Mouse (Mus musculus): ENCODE measurements around the gene Disc1. TPM values are rescaled to one million over a fixed set of nuclear protein-coding genes. Genes with fewer than 3 reads are reported as not detected.

The Disc1 gene
- total RNA-seq, 2 experiments from 2014 or later, result 1.3 to 2.3 TPM

- no peak for DNase-seq (ENCODE audit: low spot score in 2 of 2)
Observed at GRCm38 (mm10) chr8:125217902-125218581, 164.0 kb downstream of the Disc1 start.

GRCm38 (mm10) chr8:125218669-125219068, 164.7 kb downstream of the Disc1 start:
- no peak for DNase-seq (ENCODE audit: low spot score in 2 of 2)

- no peak for DNase-seq (ENCODE audit: low spot score in 2 of 2)
Observed at GRCm38 (mm10) chr8:125220608-125221007, 166.6 kb downstream of the Disc1 start.

DNA sequence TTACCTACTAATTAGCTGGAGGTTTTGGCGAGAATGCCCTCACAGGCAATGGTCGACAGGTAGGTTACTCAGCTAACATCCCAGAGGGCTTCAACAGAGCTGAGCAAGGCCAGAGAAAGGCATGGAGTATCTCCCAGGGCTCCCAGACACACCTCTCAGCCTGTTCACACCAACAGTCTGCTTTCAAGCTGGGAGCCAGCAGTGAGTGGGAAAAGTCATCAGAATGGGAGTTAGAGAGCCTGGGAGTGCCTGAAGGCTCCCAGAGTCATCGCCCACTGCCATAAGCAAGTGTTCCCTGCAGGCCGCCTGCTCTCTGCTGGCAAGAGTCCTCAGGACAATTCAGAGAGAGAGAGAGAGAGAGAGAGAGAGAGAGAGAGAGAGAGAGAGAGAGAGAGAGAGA, 167.1 kb downstream of the Disc1 start:
- DNase-seq (ENCODE audit: low spot score in 2 of 2), result no peak

DNA sequence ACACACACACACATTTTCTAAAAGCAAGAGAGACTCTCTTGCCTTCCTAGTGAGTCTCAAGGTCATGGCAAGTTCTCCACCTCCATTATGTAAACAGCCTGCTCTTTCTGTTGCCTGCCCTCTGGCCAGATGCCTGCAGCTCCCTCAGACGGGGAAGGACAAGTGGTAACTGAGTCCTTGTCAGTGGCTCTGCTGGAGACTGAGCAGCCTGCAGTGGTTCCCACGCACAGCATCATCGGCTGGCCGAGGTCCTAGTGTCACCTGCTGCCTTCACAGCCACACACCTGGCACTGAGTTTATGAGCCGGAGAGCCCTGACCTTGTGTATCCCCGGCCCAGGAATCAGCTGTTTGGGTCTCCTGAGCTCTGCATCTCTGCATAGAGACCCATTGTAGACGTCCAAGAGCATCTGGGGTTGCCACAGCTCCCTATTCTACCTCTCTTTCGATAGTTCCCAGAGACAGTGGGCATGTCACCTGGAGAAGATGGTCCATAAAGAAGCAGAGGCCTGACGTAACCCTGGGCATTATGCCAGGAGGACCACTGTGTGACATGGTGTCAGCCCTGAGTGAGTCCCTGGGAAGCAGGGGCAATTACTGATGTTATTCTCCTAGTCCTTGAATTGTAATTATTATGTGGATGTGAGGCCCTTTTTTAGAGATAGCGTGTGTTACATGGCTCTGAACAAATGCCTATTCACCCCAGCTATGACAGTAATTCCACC, 169.2 kb downstream of the Disc1 start:
- DNase-seq (ENCODE audit: low spot score in 2 of 2), result peak in 1 of 2 experiments; percentile 24

GRCm38 (mm10) chr8:125224271-125224699, 170.3 kb downstream of the Disc1 start:
- DNase-seq (ENCODE audit: low spot score in 2 of 2), result no peak

- DNase-seq (ENCODE audit: low spot score in 2 of 2), result no peak
Observed at GRCm38 (mm10) chr8:125225266-125225665, 171.3 kb downstream of the Disc1 start.

DNA sequence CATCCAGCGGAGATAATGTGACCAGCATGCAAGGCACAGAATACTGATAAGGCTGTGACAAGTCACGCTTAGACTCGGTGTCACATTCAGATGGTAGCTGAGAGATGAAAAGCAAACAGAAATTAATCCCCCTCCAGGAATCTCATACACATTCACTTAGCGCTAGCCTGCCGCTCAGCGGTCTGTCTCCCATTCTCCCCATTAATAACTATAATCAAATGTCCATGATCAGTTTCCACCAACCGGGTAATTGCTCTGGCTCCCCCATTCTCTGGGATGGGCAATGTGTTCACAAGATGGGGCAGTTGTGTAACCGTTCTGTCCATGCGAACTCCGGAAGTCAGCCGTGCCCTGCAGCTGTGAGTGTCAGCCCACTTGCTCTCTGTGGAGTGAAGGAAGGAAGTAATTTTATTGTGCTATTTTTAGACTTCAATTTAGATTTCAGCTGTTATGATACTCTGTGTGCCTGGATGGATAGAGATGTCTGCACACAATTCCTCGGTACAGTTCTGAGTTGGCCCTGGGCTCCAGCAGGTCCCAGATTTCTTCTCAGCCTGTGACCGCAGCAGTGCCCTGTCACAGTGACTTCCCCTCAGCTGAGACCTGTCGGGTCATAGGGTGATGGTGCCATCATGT, 173.1 kb downstream of the Disc1 start:
- no peak for DNase-seq (ENCODE audit: low spot score in 2 of 2)

GRCm38 (mm10) chr8:125230526-125231131, 176.6 kb downstream of the Disc1 start:
- no peak for DNase-seq (ENCODE audit: low spot score in 2 of 2)

DNA sequence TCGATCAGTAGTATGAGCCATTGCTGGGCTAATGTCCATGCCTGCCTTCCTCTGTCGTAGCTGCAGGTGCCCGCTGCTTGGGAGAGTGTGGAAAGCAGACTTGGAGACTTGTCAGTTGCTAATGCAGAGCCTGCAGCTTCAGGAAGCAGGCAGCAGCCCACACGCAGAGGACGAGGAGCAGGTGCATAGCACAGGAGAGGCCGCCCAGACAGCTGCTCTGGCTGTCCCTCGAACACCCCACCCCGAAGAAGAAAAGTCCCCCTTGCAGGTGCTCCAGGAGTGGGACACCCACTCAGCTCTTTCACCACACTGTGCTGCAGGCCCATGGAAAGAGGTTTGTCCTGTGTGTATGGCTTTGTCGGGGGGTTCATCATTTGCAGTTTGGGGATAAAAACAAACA, 178.7 kb downstream of the Disc1 start:
- DNase-seq (ENCODE audit: low spot score in 2 of 2), result no peak

DNA sequence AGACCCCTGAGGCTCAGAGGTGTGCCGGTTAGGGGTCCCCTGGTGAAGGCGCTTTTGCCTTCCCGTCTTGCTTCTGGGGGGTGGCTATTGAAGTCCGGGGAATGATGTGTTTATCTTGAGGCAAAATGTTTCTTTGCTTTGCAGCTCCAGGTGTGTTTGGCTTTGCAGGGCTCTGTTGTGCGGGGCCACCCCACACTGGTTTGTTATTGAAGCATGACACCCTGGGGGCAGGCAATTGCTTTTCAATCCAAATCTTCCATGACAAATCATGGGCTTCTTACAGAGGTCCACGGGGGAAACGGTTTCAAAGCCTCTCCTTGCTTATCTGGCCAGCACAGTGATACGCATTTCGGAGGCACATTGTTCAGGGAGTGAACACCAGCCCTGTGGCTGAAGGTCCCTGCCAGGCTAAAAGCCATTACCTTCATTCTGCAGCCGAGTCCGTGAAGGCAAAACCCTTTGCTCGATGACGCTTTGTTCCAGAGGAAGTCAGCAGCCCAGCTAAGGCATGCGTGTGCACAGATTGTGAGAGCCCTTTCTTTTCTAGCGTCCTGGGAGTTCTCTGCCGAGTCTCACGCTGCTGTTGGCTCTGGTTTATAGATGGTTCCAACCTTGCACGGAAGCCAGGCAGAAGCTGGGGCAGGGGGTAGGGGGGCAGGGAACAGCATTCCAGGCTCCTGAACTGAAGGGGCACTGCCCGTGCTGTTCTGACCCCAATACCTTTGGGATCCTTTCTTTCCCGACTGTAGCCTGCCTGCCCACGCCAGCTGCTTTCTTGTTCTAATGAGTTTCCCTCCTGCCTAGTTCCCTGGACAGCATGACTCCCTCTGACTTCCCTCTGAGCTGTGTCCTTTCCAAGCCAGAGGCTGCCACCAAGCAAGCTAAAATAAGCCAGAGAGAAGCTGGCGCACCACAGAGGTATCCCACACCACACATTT, 182.2 kb downstream of the Disc1 start:
- DNase-seq (ENCODE audit: low spot score in 2 of 2), result no peak

DNA sequence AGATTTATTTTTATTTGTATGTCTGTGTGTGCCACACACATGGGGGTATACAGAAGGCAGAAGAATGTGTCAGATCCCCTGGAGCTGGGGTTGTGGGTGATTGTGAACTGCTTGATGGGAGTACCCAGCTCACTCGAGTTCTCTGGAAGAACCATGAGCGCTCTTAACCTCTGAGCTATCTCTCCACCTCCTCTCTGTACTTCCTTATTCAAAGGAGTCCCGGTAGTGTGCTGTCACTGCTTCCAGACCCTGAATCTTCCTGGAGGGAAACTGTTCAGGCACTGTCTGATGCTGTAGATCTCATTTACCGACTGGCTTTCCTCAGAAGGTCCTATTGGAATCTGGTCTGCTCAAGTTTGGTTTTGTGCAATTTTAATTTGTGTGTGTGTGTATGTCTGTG, 186.8 kb downstream of the Disc1 start:
- no peak for DNase-seq (ENCODE audit: low spot score in 2 of 2)

GRCm38 (mm10) chr8:125242382-125242781, 188.4 kb downstream of the Disc1 start:
- DNase-seq (ENCODE audit: low spot score in 2 of 2), result no peak

DNA sequence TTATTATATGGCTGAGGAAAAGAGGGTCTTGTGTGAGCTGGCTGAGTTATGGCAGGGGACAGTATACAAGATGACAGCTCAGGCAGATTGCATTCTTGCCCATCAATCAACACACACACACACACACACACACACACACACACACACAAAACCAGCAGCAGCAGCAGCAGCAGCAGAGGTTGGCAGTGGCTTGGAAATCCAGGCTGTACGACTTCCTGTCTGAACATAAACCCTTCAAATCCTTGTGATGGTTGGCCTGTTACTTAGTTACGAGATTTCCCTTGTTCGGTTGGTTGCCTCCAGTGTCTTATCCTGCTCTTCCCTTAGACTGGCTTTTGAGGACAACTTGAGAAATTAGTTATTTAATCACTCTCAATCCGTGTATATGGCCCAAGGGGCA, 188.9 kb downstream of the Disc1 start:
- DNase-seq (ENCODE audit: low spot score in 2 of 2), result no peak

DNA sequence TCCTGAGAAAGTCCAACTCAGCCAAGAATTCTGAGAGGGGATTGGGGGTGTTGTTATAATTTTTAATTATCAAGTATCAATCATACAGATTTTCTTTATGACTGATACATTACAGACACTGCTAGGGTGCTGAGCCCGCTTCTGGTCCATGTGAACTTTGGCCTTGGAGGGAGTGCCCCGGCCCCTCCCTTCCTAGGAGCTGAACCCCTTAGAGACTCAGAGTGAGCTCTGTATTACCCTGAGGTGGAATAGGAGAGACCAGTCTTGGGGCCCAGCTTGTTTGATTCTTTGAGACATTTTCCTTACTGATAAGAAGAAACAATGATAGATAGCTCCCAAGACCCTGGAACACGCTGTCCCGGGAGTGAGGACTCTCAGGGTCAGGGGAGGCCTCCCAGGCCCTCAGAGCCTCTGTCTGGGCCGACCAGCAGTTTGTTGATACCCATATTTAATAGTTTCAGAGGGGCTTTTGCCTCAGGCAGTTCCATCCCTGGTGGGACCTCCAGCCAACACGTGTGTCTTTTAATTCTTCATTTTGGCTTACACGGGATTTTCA, 192.8 kb downstream of the Disc1 start:
- no peak for DNase-seq (ENCODE audit: low spot score in 2 of 2)

GRCm38 (mm10) chr8:125247349-125247748, 193.4 kb downstream of the Disc1 start:
- no peak for DNase-seq (ENCODE audit: low spot score in 2 of 2)

GRCm38 (mm10) chr8:125252946-125253345, 199.0 kb downstream of the Disc1 start:
- no peak for DNase-seq (ENCODE audit: low spot score in 2 of 2)

DNA sequence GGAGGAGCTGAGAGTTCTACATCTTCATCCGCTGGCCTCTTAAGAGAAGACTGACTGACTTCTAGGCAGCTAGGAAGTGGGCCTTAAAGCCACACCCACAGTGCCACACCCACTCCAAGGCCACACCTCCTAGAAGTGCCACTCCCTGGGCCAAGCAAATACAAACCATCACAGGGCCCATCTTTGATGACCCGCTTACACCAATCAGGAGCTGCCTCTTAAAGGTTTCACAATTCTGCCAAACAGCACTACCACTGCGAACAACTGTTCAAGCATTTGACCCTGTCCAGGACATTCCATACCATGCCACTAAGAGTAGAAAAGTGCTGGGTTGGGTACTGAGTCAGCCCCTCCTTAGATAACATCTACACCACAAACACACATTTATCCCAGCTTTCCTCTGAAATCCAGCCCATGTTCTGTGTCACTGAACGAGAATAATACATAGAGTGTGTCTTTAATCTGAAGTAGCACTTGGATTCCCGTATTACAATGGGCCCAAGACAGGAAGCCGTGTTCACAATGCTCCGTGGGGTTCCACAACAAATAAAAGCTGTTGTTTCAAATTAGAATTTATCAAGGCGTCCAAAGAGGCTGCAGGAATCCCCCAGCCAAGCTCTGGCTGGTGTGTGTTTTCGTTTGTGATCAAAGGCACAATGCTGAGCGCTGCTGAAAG, 199.6 kb downstream of the Disc1 start:
- DNase-seq (ENCODE audit: low spot score in 2 of 2), result no peak

DNA sequence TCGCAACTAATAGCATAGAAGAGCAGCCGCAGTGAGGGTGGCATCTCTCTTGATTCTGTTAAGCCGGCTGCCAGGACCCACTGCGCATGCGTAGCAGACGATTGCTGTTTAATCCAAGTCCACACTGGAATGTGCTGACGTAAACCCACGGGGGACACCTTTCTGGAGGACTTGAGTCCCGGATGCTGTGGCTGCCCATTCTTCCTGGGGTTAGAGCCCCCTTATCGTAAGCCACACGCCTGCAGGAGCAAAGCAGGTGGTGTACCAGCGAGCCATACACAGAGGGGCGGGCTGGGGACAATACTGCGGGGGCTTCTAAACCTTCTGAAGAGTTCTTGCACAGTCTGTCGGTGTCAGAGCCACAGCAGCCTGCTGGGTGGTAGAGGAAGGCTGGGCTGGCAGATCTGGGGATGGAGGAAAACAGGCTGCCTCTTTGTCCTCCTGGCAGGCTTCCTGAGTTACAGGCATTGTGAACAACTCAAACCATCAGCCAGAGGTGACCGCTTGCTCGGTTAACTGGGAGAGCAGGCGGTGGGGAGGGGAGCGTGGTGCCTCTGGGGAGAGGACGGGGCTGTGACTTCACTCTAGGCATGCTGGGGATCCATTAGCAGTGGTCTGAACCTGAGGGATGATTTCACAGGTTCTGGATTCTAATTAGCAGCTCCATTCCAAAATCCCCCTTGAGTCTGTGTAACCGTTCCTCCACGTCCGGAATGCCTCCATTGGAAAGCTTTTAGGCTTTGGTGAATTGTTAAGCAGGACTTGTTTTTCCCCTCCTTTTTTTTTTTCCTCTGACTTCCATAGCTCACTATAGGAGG, 200.4 kb downstream of the Disc1 start:
- peak; percentile 61 to 64 for DNase-seq (ENCODE audit: low spot score in 2 of 2)

All from adrenal gland, adult 18-20 months (tissue).